Mouse (Mus musculus) kidney, adult 2 months (tissue): Measurements from ENCODE around the gene Galnt12.

ENCODE experiments used
- CTCF ChIP-seq: fragments of 200-500 bp; conservative IDR thresholded peaks from 2 replicates; pipeline ENCODE4 v1.5.1; 2011; ENCODE audit warnings: low read depth, mild to moderate bottlenecking, control low read depth, low read length, moderate library complexity, mixed read lengths; ENCODE audit not compliant: insufficient read depth, insufficient read length
- POLR2A ChIP-seq: fragments of 200-500 bp; IDR thresholded peaks from one replicate; pipeline ENCODE4 v1.6.1; 2011; ENCODE audit warnings: low read depth, low read length, control low read depth

DNA sequence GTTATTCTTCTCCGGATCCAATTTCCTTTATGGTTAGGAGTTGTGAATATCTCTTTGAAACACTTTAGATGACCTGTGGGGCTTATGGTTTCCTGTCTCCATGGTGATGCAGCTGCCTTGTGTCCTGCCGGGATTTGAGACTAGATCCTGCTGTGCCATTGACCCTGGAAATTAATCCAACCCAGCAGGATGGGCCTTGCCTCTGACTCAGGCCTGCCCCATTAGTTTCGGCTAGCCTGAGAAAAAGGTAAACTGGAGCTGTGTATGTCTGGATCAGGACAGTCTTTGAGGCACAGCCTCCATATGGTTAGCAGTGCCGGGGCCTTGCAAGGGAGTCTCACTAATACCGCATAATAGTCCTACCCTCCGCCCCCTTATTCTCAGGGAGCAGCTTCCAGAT lies 1.9 kb downstream of the Galnt12 start:
- TF ChIP-seq CTCF (no peak), POLR2A (no peak)
